Mouse (Mus musculus): Measurements from ENCODE around the gene Ddx46.

DNA sequence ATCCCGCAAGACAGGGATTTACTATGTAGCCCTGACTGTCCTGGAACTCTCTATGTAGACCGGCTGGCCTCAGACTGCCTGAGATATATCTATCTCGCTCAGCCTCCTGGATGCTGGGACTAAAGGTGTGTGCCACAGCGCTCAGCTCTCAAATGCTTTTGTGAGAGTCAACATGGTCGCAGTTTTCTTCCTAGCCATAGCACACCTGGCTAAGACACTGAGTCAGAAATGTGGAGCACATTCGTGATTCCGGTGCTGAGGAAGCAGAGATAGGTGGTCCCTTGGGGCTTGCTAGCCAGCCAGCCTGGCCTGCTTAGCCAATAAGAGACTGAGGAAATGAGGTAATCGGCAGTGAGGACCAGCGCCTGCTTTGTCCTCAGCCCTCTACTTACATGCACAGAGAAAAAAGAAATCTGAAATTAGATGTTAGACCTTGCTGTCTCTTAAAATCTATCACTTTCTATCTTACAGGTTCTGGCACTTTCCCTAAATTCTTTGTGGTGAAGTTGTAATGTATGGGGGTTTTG, 51.3 kb downstream of the Ddx46 start:
- TF ChIP-seq EP300 (IDR thresholded peaks at IDR 0.05) (no peak), CTCF (IDR thresholded peaks at IDR 0.05) (no peak)
